Mouse (Mus musculus) lung, embryonic 16.5 days (tissue): ENCODE results near the gene Alk. TPM values are rescaled to one million over a fixed set of nuclear protein-coding genes. Genes with fewer than 3 reads are reported as not detected.

ENCODE experiments used
- ATAC-seq: fragments of 200-750 bp; cut with Nextera tagmentation; 2 replicates; pipeline ENCODE4 v1.8.0; 2017; ENCODE audit warnings: low read depth, mild to moderate bottlenecking, moderate library complexity
- H3K27ac ChIP-seq: fragments of 300-500 bp; sonication (generic); 2 replicates; pipeline ENCODE4 v1.5.1; 2014; ENCODE audit warnings: mild to moderate bottlenecking, control low read depth, low read length
- H3K27me3 ChIP-seq: fragments of 300-500 bp; sonication (generic); 2 replicates; pipeline ENCODE4 v1.6.1; 2014; ENCODE audit warnings: low read depth, low read length, mixed read lengths; ENCODE audit not compliant: control insufficient read depth, insufficient read depth
- H3K36me3 ChIP-seq: fragments of 300-500 bp; sonication (generic); 2 replicates; pipeline ENCODE4 v1.6.1; 2014; ENCODE audit warnings: low read length; ENCODE audit not compliant: control insufficient read depth, insufficient read depth
- H3K4me1 ChIP-seq: fragments of 300-500 bp; sonication (generic); replicated peaks from 2 replicates; pipeline ENCODE4 v1.6.1; 2014; ENCODE audit warnings: low read length, mixed read lengths; ENCODE audit not compliant: control insufficient read depth, insufficient read depth
- H3K4me2 ChIP-seq: fragments of 300-500 bp; sonication (generic); 2 replicates; pipeline ENCODE4 v1.6.1; 2014; ENCODE audit warnings: low read depth, low read length, control low read depth
- H3K4me3 ChIP-seq: fragments of 300-500 bp; sonication (generic); 2 replicates; pipeline ENCODE4 v1.5.1; 2014; ENCODE audit warnings: mild to moderate bottlenecking, low read length, control low read depth
- H3K9ac ChIP-seq: fragments of 300-500 bp; sonication (generic); 2 replicates; pipeline ENCODE4 v1.6.1; 2014; ENCODE audit warnings: low read length, control low read depth
- H3K9me3 ChIP-seq: fragments of 300-500 bp; sonication (generic); 2 replicates; pipeline ENCODE4 v1.6.1; 2016; ENCODE audit warnings: low read length; ENCODE audit not compliant: control insufficient read depth
- WGBS: fragments of 180-500 bp; shearing (Covaris S2); extraction: QIAGEN DNeasy Blood & Tissue Kit; methylation state at CpG from one replicate; pipeline ENCODE4 v1.1.7; 2014; 5-methylcytosine and 5-hydroxymethylcytosine counted together
- polyA plus RNA-seq: library from polyadenylated mRNA; unstranded; fragments of >200 nt; fragmentation: Nextera tagmentation; extraction: Ambion mirVana; gene quantifications from 2 replicates; pipeline ENCODE4 v1.2.1, GENCODE M21; 2015

Gene Alk
- polyA plus RNA-seq, 1 experiment from 2014 or later = not detected

DNA sequence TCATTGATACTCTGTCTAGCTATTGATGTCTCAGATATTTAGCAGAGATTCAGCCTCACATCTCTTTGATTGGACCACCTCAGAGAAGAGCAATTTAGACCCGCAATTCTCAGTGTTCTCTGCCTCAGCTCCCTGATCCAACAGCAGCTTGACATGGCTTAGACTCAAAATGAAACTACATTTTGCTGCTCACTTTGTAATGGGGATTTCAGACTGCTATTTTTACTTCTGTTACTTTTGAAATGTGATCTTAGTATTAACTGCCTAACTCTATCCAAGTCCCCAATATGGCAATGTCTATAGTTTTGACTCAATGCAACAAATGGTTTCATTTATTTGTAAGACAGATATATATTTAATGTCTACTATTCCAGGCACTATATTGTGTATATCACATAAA lies 332.8 kb downstream of the Alk start:
- H3K9ac ChIP-seq = no peak overlapping the region
- no peak overlapping the region for H3K4me3 ChIP-seq
- 70% methylated on average over 1 of the region's 1 CpGs for WGBS
- H3K27me3 ChIP-seq = no peaks in the 10 kb centered on the region
- no peak overlapping the region for H3K4me2 ChIP-seq
- H3K4me1 ChIP-seq = no peaks in the 10 kb centered on the region
- no peaks in the 10 kb centered on the region for H3K36me3 ChIP-seq
- no peak overlapping the region for H3K27ac ChIP-seq
- no peak for ATAC-seq
- no peaks in the 10 kb centered on the region for H3K9me3 ChIP-seq

DNA sequence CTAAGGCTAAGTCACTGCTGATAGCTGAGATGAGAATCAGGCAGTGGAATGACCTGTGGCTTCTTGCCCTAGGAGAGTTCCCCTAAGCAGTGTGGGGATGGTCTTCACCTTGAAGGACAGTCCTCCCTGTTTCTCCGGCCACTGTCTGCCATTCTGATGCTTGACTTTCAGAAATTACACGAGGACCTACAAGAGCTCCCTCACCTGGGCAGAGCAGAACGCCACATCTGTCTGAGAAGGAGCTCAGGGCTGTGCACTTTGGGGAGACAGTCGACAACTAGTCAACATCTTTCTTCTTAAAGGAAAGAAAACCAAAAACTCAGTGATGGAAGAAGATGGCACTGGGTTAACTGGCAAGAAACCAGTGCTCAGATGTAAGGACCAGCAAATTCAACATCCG lies 335.9 kb downstream of the Alk start:
- ATAC-seq = no peak
- Histone ChIP-seq H3K9ac (no peak overlapping the region), H3K4me1 (peaks cover 11% of the 10 kb centered on the region), H3K27ac (no peak overlapping the region), H3K27me3 (no peaks in the 10 kb centered on the region), H3K4me3 (no peak overlapping the region), H3K9me3 (no peaks in the 10 kb centered on the region), H3K4me2 (no peak overlapping the region), H3K36me3 (no peaks in the 10 kb centered on the region)
- 73% methylated on average over 5 of the region's 5 CpGs for WGBS

DNA sequence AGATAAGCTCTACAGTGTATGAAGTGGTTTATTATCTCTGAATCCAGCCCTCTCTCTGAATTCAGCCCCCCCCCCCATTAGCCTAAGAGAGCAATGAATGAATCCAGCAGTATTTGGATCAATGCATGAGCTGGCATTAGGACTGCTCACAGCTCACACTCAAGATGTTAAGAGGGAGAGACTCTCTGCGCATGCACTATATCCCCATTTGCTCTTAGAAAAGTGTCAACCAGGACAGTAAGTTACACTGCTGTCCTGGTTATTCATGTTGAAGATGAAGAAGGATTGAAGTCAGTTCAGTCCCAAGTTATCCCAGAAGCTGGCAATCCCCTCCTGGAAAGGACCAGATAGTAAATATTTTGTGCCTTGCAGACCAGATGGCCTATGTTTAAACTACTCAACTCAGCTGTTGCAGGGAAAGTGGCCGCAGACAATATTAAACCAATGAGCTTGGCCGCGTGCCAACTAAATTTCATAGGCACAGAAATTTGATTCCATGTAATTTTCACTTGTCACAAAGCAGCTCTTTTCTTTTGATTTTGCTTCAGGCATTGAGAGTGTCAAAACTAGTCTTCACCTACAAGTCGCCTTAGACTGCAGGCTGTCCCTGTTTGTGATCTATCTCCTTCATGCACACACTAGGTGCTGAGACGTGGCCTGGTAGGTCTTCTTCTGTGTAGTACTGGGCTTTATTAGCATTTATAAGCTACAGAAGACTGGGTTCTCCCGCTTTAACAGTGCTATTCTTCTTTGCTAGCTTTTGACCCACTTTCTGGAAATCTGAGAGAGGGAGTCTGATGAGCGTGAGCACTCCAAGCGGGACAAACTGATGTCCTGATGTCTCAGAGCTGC lies 339.0 kb downstream of the Alk start:
- no peak overlapping the region for H3K4me2 ChIP-seq
- no peaks in the 10 kb centered on the region for H3K9me3 ChIP-seq
- H3K27me3 ChIP-seq = no peaks in the 10 kb centered on the region
- H3K27ac ChIP-seq = no peak overlapping the region
- 53% methylated on average over 9 of the region's 9 CpGs for WGBS
- peaks cover 11% of the 10 kb centered on the region for H3K4me1 ChIP-seq
- ATAC-seq = peak; percentile 85
- no peak overlapping the region for H3K9ac ChIP-seq
- no peak overlapping the region for H3K4me3 ChIP-seq
- no peaks in the 10 kb centered on the region for H3K36me3 ChIP-seq

DNA sequence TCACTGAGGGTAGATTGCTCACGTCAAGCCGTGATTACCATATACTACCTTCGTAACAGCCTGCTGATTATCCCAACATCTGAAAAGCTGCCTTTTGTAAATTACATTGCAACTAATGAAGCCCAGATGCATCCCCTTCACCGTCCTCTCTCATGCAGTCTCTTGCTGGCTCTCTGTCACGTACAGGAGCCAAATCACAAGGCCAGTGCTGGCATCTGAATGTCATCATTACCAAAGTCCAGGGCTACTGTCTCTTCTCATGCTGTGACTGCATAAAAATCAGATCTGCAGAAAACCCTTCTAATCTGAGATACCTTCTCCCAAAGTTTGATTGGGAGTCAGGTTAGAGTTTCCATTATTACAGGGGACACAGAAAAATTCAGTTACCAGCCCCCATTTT lies 351.0 kb downstream of the Alk start:
- no peaks in the 10 kb centered on the region; the same call in 1 of the 2 replicates for H3K4me1 ChIP-seq
- H3K27me3 ChIP-seq = no peaks in the 10 kb centered on the region
- H3K4me3 ChIP-seq = no peak overlapping the region
- no peaks in the 10 kb centered on the region for H3K36me3 ChIP-seq
- no peaks in the 10 kb centered on the region for H3K9me3 ChIP-seq
- ATAC-seq = no peak
- H3K4me2 ChIP-seq = no peak overlapping the region
- no peak overlapping the region for H3K27ac ChIP-seq
- H3K9ac ChIP-seq = no peak overlapping the region
- whole genome bisulfite sequencing = 79% methylated on average over 5 of the region's 5 CpGs

DNA sequence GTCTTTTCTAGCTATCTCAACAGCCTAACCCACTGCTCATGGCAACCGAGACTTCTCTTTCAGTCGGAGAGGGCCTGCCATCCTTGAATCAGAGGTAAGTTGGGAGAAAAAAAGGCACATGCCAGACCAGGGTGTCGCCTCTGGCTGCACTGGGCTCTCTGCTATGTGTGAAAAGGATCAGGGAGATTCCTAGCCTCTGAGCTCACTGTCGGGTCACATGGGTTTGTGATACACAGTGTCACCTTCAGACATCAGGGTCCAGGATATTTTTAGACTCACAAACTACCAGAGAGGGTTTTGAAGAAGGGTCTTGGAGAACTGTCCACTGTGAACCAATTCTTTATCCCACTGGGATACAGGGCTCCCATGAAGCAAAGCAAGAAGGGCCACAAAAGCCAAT lies 352.9 kb downstream of the Alk start:
- Histone ChIP-seq H3K27me3 (no peaks in the 10 kb centered on the region), H3K9ac (no peak overlapping the region), H3K4me1 (no peaks in the 10 kb centered on the region; the same call in 1 of the 2 replicates), H3K9me3 (no peaks in the 10 kb centered on the region), H3K27ac (no peak overlapping the region), H3K36me3 (no peaks in the 10 kb centered on the region), H3K4me3 (no peak overlapping the region), H3K4me2 (no peak overlapping the region)
- ATAC-seq = no peak
- 63% methylated on average over 4 of the region's 4 CpGs for WGBS

DNA sequence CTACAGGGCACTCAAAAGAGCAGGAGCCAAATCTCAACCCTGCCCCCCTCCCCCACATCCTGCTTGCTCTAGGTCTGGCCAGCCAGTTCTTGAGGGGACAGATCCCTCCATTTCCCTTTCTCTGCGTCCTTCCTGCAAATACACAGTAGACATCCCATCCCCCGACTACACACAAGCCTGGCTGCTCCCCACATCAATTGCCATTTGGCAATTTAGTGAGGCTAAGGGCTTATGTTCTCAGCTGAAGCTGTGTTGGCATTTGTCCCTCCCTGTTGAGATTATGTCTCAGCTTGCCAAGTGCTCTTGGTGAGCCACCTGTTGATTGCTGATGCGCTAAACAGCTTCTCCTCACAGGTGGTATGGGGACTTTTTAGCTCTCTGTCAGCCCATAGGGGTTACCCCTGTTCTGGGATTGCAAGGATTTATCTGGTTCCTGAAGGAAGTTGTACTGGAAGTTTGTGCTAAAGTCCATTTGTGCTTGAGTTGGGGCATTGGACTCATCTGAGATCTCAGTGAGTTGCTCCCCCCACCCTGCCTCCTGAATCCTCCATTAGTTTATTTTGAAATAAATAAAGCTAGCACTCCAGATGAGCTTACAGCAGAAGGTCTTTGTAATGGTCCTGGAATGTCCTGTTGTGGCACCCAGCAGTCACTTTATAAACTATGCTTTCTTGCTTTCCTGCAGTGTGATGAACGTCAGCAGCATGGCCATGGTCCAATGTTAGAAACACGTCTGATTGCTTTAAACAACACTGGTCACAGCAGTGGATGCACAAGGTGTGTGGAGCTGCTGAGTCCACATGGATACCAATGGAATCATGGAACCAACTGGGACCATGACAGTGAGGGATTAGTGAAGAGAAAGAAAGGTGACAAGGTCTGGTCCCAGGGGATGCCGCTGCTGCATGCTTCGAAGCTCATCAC lies 353.7 kb downstream of the Alk start:
- H3K9ac ChIP-seq = no peak overlapping the region
- no peak overlapping the region for H3K4me2 ChIP-seq
- no peak overlapping the region for H3K4me3 ChIP-seq
- no peaks in the 10 kb centered on the region; the same call in 1 of the 2 replicates for H3K4me1 ChIP-seq
- no peaks in the 10 kb centered on the region for H3K9me3 ChIP-seq
- peak; percentile 75 for ATAC-seq
- 45% methylated on average over 7 of the region's 7 CpGs for WGBS
- H3K36me3 ChIP-seq = no peaks in the 10 kb centered on the region
- no peak overlapping the region for H3K27ac ChIP-seq
- H3K27me3 ChIP-seq = no peaks in the 10 kb centered on the region

DNA sequence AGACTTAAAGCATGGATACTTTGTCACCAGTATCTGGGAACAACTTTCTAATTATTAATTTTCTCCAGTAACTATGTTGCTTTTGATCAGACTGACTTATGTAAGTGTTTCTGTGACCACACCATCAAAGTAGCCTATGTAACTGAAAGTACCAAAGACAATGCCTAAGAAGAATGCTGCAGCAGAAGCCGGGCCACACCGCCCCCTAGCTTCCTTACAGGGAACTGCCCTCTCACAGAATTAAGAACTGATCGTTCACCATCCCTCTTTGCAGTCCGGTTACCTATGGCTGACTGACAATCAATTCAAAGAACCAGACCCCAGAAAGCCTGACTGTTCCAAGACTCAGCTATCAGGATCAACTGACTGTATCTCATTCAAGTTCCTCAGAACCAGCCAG lies 362.4 kb downstream of the Alk start:
- H3K27me3 ChIP-seq = no peaks in the 10 kb centered on the region
- H3K4me2 ChIP-seq = no peak overlapping the region
- no peak for ATAC-seq
- H3K9ac ChIP-seq = no peak overlapping the region
- H3K4me1 ChIP-seq = no peaks in the 10 kb centered on the region
- no peak overlapping the region for H3K4me3 ChIP-seq
- no peaks in the 10 kb centered on the region for H3K9me3 ChIP-seq
- H3K27ac ChIP-seq = no peak overlapping the region
- no peaks in the 10 kb centered on the region for H3K36me3 ChIP-seq
- 44% methylated on average over 4 of the region's 4 CpGs for WGBS

DNA sequence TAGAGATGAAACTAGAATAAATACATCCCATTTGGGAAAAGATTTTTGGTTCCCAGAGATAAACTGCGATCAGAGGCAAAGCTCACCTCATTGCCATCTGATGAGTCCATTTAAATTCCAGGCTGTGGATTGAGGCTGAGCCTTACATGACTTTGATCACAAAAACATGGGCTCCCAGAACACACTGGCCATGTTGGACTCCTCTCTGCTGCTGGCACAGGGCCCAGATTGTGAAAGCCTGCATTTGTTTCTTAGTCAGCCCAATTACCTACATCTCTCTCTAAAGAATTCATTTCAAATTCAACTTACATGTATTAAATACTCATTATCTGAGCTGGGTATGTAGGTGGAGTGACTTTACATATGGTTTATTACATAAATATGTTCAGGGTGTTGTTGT lies 367.1 kb downstream of the Alk start:
- no peak overlapping the region for H3K9ac ChIP-seq
- H3K4me2 ChIP-seq = no peak overlapping the region
- H3K27ac ChIP-seq = no peak overlapping the region
- no peaks in the 10 kb centered on the region for H3K27me3 ChIP-seq
- no peaks in the 10 kb centered on the region for H3K9me3 ChIP-seq
- no peaks in the 10 kb centered on the region for H3K4me1 ChIP-seq
- WGBS = 65% methylated on average over 1 of the region's 1 CpGs
- H3K36me3 ChIP-seq = no peaks in the 10 kb centered on the region
- no peak for ATAC-seq
- no peak overlapping the region for H3K4me3 ChIP-seq

DNA sequence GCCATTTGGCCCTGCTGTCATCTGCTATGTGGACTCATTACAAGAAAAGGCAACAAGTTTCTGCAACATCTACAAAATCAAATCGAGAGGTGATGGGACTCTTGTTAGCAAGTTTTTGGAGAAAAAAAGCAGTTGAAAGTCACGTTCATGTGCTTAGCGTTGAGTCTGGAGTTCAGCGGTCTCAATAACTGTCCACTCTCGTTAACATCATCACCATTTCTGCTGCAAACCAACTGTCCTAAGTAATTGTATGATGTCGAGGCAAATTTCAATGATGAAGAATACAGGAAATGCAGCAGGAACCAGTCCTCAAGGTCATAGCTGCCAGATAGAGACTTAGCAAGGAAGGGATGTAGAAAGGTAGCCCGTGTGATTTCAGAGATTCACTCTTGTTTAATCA lies 373.5 kb downstream of the Alk start:
- WGBS = 81% methylated on average over 7 of the region's 7 CpGs
- H3K9me3 ChIP-seq = no peaks in the 10 kb centered on the region

More for the DNA sequence above, 373.5 kb downstream of the Alk start:
- H3K4me1 ChIP-seq = no peaks in the 10 kb centered on the region
- H3K27me3 ChIP-seq = no peaks in the 10 kb centered on the region
- no peak overlapping the region for H3K9ac ChIP-seq
- H3K4me2 ChIP-seq = no peak overlapping the region
- H3K36me3 ChIP-seq = no peaks in the 10 kb centered on the region
- H3K4me3 ChIP-seq = no peak overlapping the region
- H3K27ac ChIP-seq = no peak overlapping the region
- no peak for ATAC-seq
